Mouse (Mus musculus): ENCODE measurements around the gene Cga. TPM values are rescaled to one million over a fixed set of nuclear protein-coding genes. Genes with fewer than 3 reads are reported as not detected.
"Not testable (repeated sequence)": the region's sequence is repeated elsewhere in the genome, so short reads cannot be mapped to it uniquely, and the experiment has no call there.

The Cga gene
- total and polyA plus RNA-seq, 3 experiments: not detected

- H3K4me2 ChIP-seq (ENCODE audit: insufficient read depth, low read depth, poor library complexity, severe bottlenecking): no peak overlapping the region; the same call in 1 of the 2 replicates
- H3K36me3 ChIP-seq (replicated peaks in 1 of 2; ENCODE audit: control insufficient read depth in 1 of 2, insufficient read depth in 1 of 2, low read length in 1 of 2): no peaks in the 10 kb centered on the region
- TF ChIP-seq IRF4 (IDR thresholded peaks at IDR 0.05; ENCODE audit: low read depth, low read length): no peak
- H3K4me1 ChIP-seq (ENCODE audit: control insufficient read depth in 1 of 2, insufficient read depth in 2 of 2): no peaks in the 10 kb centered on the region
- no peak overlapping the region for H3K27ac ChIP-seq (ENCODE audit: insufficient read depth, low read depth)
- DNase-seq (ENCODE audit: extremely low read depth): no peak
- H3K9me3 ChIP-seq (replicated peaks; ENCODE audit: low read length): no peaks in the 10 kb centered on the region
- dilution Hi-C loops (cut with MboI; ENCODE audit: extremely low pct_ligation_motif_present, extremely low pct_unique_long_range_greater_than_20kb, low sequenced_read_pairs) (no loop called here), in situ Hi-C loops (cut with MboI; ENCODE audit: low pct_ligation_motif_present, low pct_unique_long_range_greater_than_20kb, low sequenced_read_pairs) (no loop called here)
- no peak overlapping the region for H3K4me3 ChIP-seq (replicated peaks in 1 of 3; ENCODE audit: low read depth in 2 of 3, low read length in 2 of 3, poor library complexity in 1 of 3)
- peaks cover 1% of the 10 kb centered on the region for H3K27me3 ChIP-seq (replicated peaks)
- H3K9ac ChIP-seq (ENCODE audit: insufficient read depth, low read depth): no peak overlapping the region
- H3K79me2 ChIP-seq (replicated peaks; ENCODE audit: control insufficient read depth, extremely low read depth, insufficient read depth, poor library complexity, severe bottlenecking): no peaks in the 10 kb centered on the region
Observed at GRCm38 (mm10) chr4:34901166-34901565, 7.6 kb downstream of the Cga start.

GRCm38 (mm10) chr4:34901582-34901981 is 8.0 kb downstream of the Cga start:
- H3K36me3 ChIP-seq (replicated peaks in 1 of 2; ENCODE audit: control insufficient read depth in 1 of 2, insufficient read depth in 1 of 2, low read length in 1 of 2); in situ Hi-C loops (cut with MboI; ENCODE audit: low pct_ligation_motif_present, low pct_unique_long_range_greater_than_20kb, low sequenced_read_pairs); H3K27me3 ChIP-seq (replicated peaks); dilution Hi-C loops (cut with MboI; ENCODE audit: extremely low pct_ligation_motif_present, extremely low pct_unique_long_range_greater_than_20kb, low sequenced_read_pairs); H3K27ac ChIP-seq (ENCODE audit: insufficient read depth, low read depth); H3K79me2 ChIP-seq (replicated peaks; ENCODE audit: control insufficient read depth, extremely low read depth, insufficient read depth, poor library complexity, severe bottlenecking); H3K9ac ChIP-seq (ENCODE audit: insufficient read depth, low read depth); H3K4me2 ChIP-seq (ENCODE audit: insufficient read depth, low read depth, poor library complexity, severe bottlenecking); DNase-seq (ENCODE audit: extremely low read depth); H3K4me3 ChIP-seq (replicated peaks in 1 of 3; ENCODE audit: low read depth in 2 of 3, low read length in 2 of 3, poor library complexity in 1 of 3); H3K9me3 ChIP-seq (replicated peaks; ENCODE audit: low read length); H3K4me1 ChIP-seq (ENCODE audit: control insufficient read depth in 1 of 2, insufficient read depth in 2 of 2): not testable (repeated sequence)

GRCm38 (mm10) chr4:34905396-34905795 is 11.8 kb downstream of the Cga start:
- no peak for DNase-seq (ENCODE audit: extremely low read depth)
- H3K4me1 ChIP-seq (ENCODE audit: control insufficient read depth in 1 of 2, insufficient read depth in 2 of 2): no peaks in the 10 kb centered on the region
- H3K9ac ChIP-seq (ENCODE audit: insufficient read depth, low read depth): no peak overlapping the region
- no peaks in the 10 kb centered on the region for H3K79me2 ChIP-seq (replicated peaks; ENCODE audit: control insufficient read depth, extremely low read depth, insufficient read depth, poor library complexity, severe bottlenecking)
- H3K27ac ChIP-seq (ENCODE audit: insufficient read depth, low read depth): no peak overlapping the region
- no peaks in the 10 kb centered on the region for H3K9me3 ChIP-seq (replicated peaks; ENCODE audit: low read length)
- in situ Hi-C loops (cut with MboI; ENCODE audit: low pct_ligation_motif_present, low pct_unique_long_range_greater_than_20kb, low sequenced_read_pairs) (no loop called here), dilution Hi-C loops (cut with MboI; ENCODE audit: extremely low pct_ligation_motif_present, extremely low pct_unique_long_range_greater_than_20kb, low sequenced_read_pairs) (no loop called here)
- TF ChIP-seq CTCF (conservative IDR thresholded peaks at IDR 0.05 in 1 of 2, IDR thresholded peaks at IDR 0.05 in 1 of 2; ENCODE audit: low read depth in 2 of 2, low read length in 2 of 2) (peak; percentile 18 to 65; a peak in 3 of 4 replicates), MEF2A (IDR thresholded peaks at IDR 0.05; ENCODE audit: borderline replicate concordance, low read depth, low read length) (no peak), MYC (IDR thresholded peaks at IDR 0.05; ENCODE audit: low read depth, low read length) (peak; percentile 40; the same call in 1 of the 2 replicates), RAD21 (IDR thresholded peaks at IDR 0.05; ENCODE audit: low read depth, low read length) (peak; percentile 52), MAZ (IDR thresholded peaks at IDR 0.05; ENCODE audit: low read depth, low read length) (no peak), GABPA (IDR thresholded peaks at IDR 0.05; ENCODE audit: insufficient replicate concordance, low read depth, low read length) (no peak), NELFE (IDR thresholded peaks at IDR 0.05; ENCODE audit: low read depth, low read length) (no peak), SMC3 (IDR thresholded peaks at IDR 0.05; ENCODE audit: low read depth, low read length) (peak; percentile 34)
- H3K4me3 ChIP-seq (replicated peaks in 1 of 3; ENCODE audit: low read depth in 2 of 3, low read length in 2 of 3, poor library complexity in 1 of 3): no peak overlapping the region
- H3K36me3 ChIP-seq (replicated peaks in 1 of 2; ENCODE audit: control insufficient read depth in 1 of 2, insufficient read depth in 1 of 2, low read length in 1 of 2): no peaks in the 10 kb centered on the region
- no peak overlapping the region for H3K4me2 ChIP-seq (ENCODE audit: insufficient read depth, low read depth, poor library complexity, severe bottlenecking)
- H3K27me3 ChIP-seq (replicated peaks): no peaks in the 10 kb centered on the region
